Mouse (Mus musculus): ENCODE measurements at regions not wholly inside any gene's neighbourhood (a gene's known extent, or its start where the extent isn't known, plus 50 kb on each side); places are given as distances from the start of the nearest gene placed in this dataset.

- no peaks in the 10 kb centered on the region for H3K36me3 ChIP-seq (replicated peaks; ENCODE audit: control insufficient read depth, insufficient read depth, low read depth)
- DNase-seq (ENCODE audit: low read depth in 3 of 3, low spot score in 3 of 3) (no peak), ATAC-seq (ENCODE audit: insufficient read depth) (no peak)
These were observed 115.5 kb upstream of the Cadm1 start for GRCm38 (mm10) chr9:47414350-47414988.

GRCm38 (mm10) chr9:47422151-47422599, 107.8 kb upstream of the Cadm1 start:
- ATAC-seq (ENCODE audit: insufficient read depth) (no peak), DNase-seq (ENCODE audit: low read depth in 3 of 3, low spot score in 3 of 3) (no peak)
- Histone ChIP-seq H3K4me1 (replicated peaks; ENCODE audit: control insufficient read depth in 2 of 2, insufficient read depth in 2 of 2, low read length in 1 of 2) (no peaks in the 10 kb centered on the region; a peak in 2 of 4 replicates), H3K9ac (replicated peaks) (no peak overlapping the region), H3K36me3 (replicated peaks; ENCODE audit: control insufficient read depth, insufficient read depth, low read depth) (no peaks in the 10 kb centered on the region), H3K4me3 (ENCODE audit: insufficient read depth in 1 of 2, low read depth in 2 of 2, low read length in 2 of 2) (no peak overlapping the region), H3K27me3 (ENCODE audit: control insufficient read depth, insufficient read depth, low read length) (no peaks in the 10 kb centered on the region), H3K27ac (no peak overlapping the region), H3K4me2 (ENCODE audit: low read depth) (no peak overlapping the region), H3K9me3 (ENCODE audit: control insufficient read depth, low read length) (no peaks in the 10 kb centered on the region)
- 15% methylated on average over 9 of the region's 9 CpGs for WGBS (ENCODE audit: insufficient replicate concordance)
- TF ChIP-seq EP300 (IDR thresholded peaks at IDR 0.05; ENCODE audit: low read depth): no peak
- TF ChIP-seq CTCF (IDR thresholded peaks at IDR 0.05; ENCODE audit: low read depth): no peak

More at GRCm38 (mm10) chr9:47414350-47414988, 115.5 kb upstream of the Cadm1 start:
- Histone ChIP-seq H3K27me3 (ENCODE audit: control insufficient read depth, insufficient read depth, low read length) (no peaks in the 10 kb centered on the region), H3K4me2 (ENCODE audit: low read depth) (no peak overlapping the region), H3K4me1 (replicated peaks; ENCODE audit: control insufficient read depth in 2 of 2, insufficient read depth in 2 of 2, low read length in 1 of 2) (no peaks in the 10 kb centered on the region), H3K27ac (no peak overlapping the region), H3K9ac (replicated peaks) (no peak overlapping the region), H3K9me3 (ENCODE audit: control insufficient read depth, low read length) (no peaks in the 10 kb centered on the region), H3K4me3 (ENCODE audit: insufficient read depth in 1 of 2, low read depth in 2 of 2, low read length in 2 of 2) (no peak overlapping the region)
- 55% methylated on average over 8 of the region's 8 CpGs for WGBS (ENCODE audit: insufficient replicate concordance)
- TF ChIP-seq CTCF (IDR thresholded peaks at IDR 0.05; ENCODE audit: low read depth): no peak
- no peak for TF ChIP-seq EP300 (IDR thresholded peaks at IDR 0.05; ENCODE audit: low read depth)

- Histone ChIP-seq H3K36me3 (replicated peaks; ENCODE audit: control insufficient read depth, insufficient read depth, low read depth) (no peaks in the 10 kb centered on the region), H3K27me3 (ENCODE audit: control insufficient read depth, insufficient read depth, low read length) (no peaks in the 10 kb centered on the region), H3K4me1 (replicated peaks; ENCODE audit: control insufficient read depth in 2 of 2, insufficient read depth in 2 of 2, low read length in 1 of 2) (no peaks in the 10 kb centered on the region; a peak in 2 of 4 replicates), H3K4me3 (ENCODE audit: insufficient read depth in 1 of 2, low read depth in 2 of 2, low read length in 2 of 2) (no peak overlapping the region), H3K27ac (no peak overlapping the region), H3K4me2 (ENCODE audit: low read depth) (no peak overlapping the region), H3K9me3 (ENCODE audit: control insufficient read depth, low read length) (no peaks in the 10 kb centered on the region), H3K9ac (replicated peaks) (no peak overlapping the region)
- ATAC-seq (ENCODE audit: insufficient read depth) (no peak; the same call in 1 of the 2 replicates), DNase-seq (ENCODE audit: low read depth in 3 of 3, low spot score in 3 of 3) (no peak)
- WGBS (ENCODE audit: insufficient replicate concordance): 57% methylated on average over 8 of the region's 8 CpGs
- TF ChIP-seq CTCF (IDR thresholded peaks at IDR 0.05; ENCODE audit: low read depth): no peak
- TF ChIP-seq EP300 (IDR thresholded peaks at IDR 0.05; ENCODE audit: low read depth): no peak
These were observed 107.1 kb upstream of the Cadm1 start for GRCm38 (mm10) chr9:47422741-47423461.

GRCm38 (mm10) chr9:47423462-47423832, 106.5 kb upstream of the Cadm1 start:
- H3K4me1 ChIP-seq (replicated peaks; ENCODE audit: control insufficient read depth in 2 of 2, insufficient read depth in 2 of 2, low read length in 1 of 2): no peaks in the 10 kb centered on the region; a peak in 2 of 4 replicates
- no peaks in the 10 kb centered on the region for H3K36me3 ChIP-seq (replicated peaks; ENCODE audit: control insufficient read depth, insufficient read depth, low read depth)
- WGBS (ENCODE audit: insufficient replicate concordance): 66% methylated on average over 3 of the region's 3 CpGs
- H3K27me3 ChIP-seq (ENCODE audit: control insufficient read depth, insufficient read depth, low read length): no peaks in the 10 kb centered on the region
- no peak overlapping the region for H3K9ac ChIP-seq (replicated peaks)
- H3K9me3 ChIP-seq (ENCODE audit: control insufficient read depth, low read length): no peaks in the 10 kb centered on the region
- TF ChIP-seq CTCF (IDR thresholded peaks at IDR 0.05; ENCODE audit: low read depth): no peak
- TF ChIP-seq EP300 (IDR thresholded peaks at IDR 0.05; ENCODE audit: low read depth): no peak
- H3K4me3 ChIP-seq (ENCODE audit: insufficient read depth in 1 of 2, low read depth in 2 of 2, low read length in 2 of 2): no peak overlapping the region
- no peak overlapping the region for H3K27ac ChIP-seq
- no peak overlapping the region for H3K4me2 ChIP-seq (ENCODE audit: low read depth)
- ATAC-seq (ENCODE audit: insufficient read depth) (no peak), DNase-seq (ENCODE audit: low read depth in 3 of 3, low spot score in 3 of 3) (no peak)

GRCm38 (mm10) chr9:47424191-47424590, 105.8 kb upstream of the Cadm1 start:
- H3K4me1 ChIP-seq (replicated peaks; ENCODE audit: control insufficient read depth in 2 of 2, insufficient read depth in 2 of 2, low read length in 1 of 2): no peaks in the 10 kb centered on the region; a peak in 2 of 4 replicates
- no peaks in the 10 kb centered on the region for H3K9me3 ChIP-seq (ENCODE audit: control insufficient read depth, low read length)
- H3K9ac ChIP-seq (replicated peaks): no peak overlapping the region
- no peak overlapping the region for H3K4me2 ChIP-seq (ENCODE audit: low read depth)
- no peak for TF ChIP-seq CTCF (IDR thresholded peaks at IDR 0.05; ENCODE audit: low read depth)
- TF ChIP-seq EP300 (IDR thresholded peaks at IDR 0.05; ENCODE audit: low read depth): no peak
- WGBS (ENCODE audit: insufficient replicate concordance): 61% methylated on average over 3 of the region's 3 CpGs
- no peak overlapping the region for H3K4me3 ChIP-seq (ENCODE audit: insufficient read depth in 1 of 2, low read depth in 2 of 2, low read length in 2 of 2)
- DNase-seq (ENCODE audit: low read depth in 3 of 3, low spot score in 3 of 3) (no peak), ATAC-seq (ENCODE audit: insufficient read depth) (no peak)
- no peak overlapping the region for H3K27ac ChIP-seq
- no peaks in the 10 kb centered on the region for H3K27me3 ChIP-seq (ENCODE audit: control insufficient read depth, insufficient read depth, low read length)
- H3K36me3 ChIP-seq (replicated peaks; ENCODE audit: control insufficient read depth, insufficient read depth, low read depth): no peaks in the 10 kb centered on the region
